Mouse (Mus musculus) skeletal muscle tissue, adult 2 months (tissue): ENCODE measurements around the gene Leng9.

Source experiments
- DNase-seq: peaks from one replicate; pipeline ENCODE4 v3.0.0-alpha.2; 2012; ENCODE audit warnings: low read depth, low spot score

The Leng9 gene

GRCm38 (mm10) chr7:4124856-4125255, 25.3 kb downstream of the Leng9 start:
- no peak for DNase-seq

GRCm38 (mm10) chr7:4124315-4124759, 25.8 kb downstream of the Leng9 start:
- DNase-seq, result no peak

- DNase-seq, result no peak
These were observed 26.4 kb downstream of the Leng9 start for GRCm38 (mm10) chr7:4123732-4124131.

GRCm38 (mm10) chr7:4122783-4123182, 27.4 kb downstream of the Leng9 start:
- no peak for DNase-seq

GRCm38 (mm10) chr7:4122076-4122768, 28.0 kb downstream of the Leng9 start:
- no peak for DNase-seq

GRCm38 (mm10) chr7:4119976-4120921, 29.9 kb downstream of the Leng9 start:
- DNase-seq, result no peak

GRCm38 (mm10) chr7:4119344-4119902, 30.8 kb downstream of the Leng9 start, which contains the start of gene Ttyh1:
Ttyh1 (plus strand) TSS chr7:4119408.
- DNase-seq, result no peak

GRCm38 (mm10) chr7:4117050-4117814, 32.9 kb downstream of the Leng9 start:
- no peak for DNase-seq

GRCm38 (mm10) chr7:4111766-4112165, 38.4 kb downstream of the Leng9 start:
- DNase-seq, result no peak

- peak; percentile 22 for DNase-seq
These were observed 46.8 kb downstream of the Leng9 start for GRCm38 (mm10) chr7:4103411-4103810.

- no peak for DNase-seq
These were observed 49.0 kb downstream of the Leng9 start for GRCm38 (mm10) chr7:4101144-4101543.

GRCm38 (mm10) chr7:4098832-4099231, 51.3 kb downstream of the Leng9 start:
- DNase-seq, result no peak

- DNase-seq, result no peak
These were observed 51.9 kb downstream of the Leng9 start for GRCm38 (mm10) chr7:4098301-4098700.
